Mouse (Mus musculus) hindbrain, embryonic 10.5 days (tissue): Measurements from ENCODE around the gene Wdr82. TPM values are rescaled to one million over a fixed set of nuclear protein-coding genes. Genes with fewer than 3 reads are reported as not detected.

Experiments used
- DNase-seq: peaks from one replicate; pipeline ENCODE4 v3.0.0-alpha.2; 2017; ENCODE audit warnings: low spot score
- H3K27ac ChIP-seq: fragments of 300-500 bp; sonication (generic); 2 replicates; pipeline ENCODE4 v1.5.1; 2016; ENCODE audit warnings: mild to moderate bottlenecking, moderate library complexity
- H3K27me3 ChIP-seq: fragments of 300-500 bp; sonication (generic); 2 replicates; pipeline ENCODE4 v1.6.1; 2016; ENCODE audit warnings: mild to moderate bottlenecking; ENCODE audit not compliant: poor library complexity, insufficient read depth, severe bottlenecking
- H3K36me3 ChIP-seq: fragments of 300-500 bp; sonication (generic); 2 replicates; pipeline ENCODE4 v1.6.1; 2016; ENCODE audit warnings: mild to moderate bottlenecking, moderate library complexity
- H3K4me1 ChIP-seq: fragments of 300-500 bp; sonication (generic); replicated peaks from 2 replicates; pipeline ENCODE4 v1.6.1; 2016; ENCODE audit warnings: mild to moderate bottlenecking
- H3K4me3 ChIP-seq: fragments of 300-500 bp; sonication (generic); 2 replicates; pipeline ENCODE4 v1.5.1; 2016; ENCODE audit warnings: mild to moderate bottlenecking, moderate library complexity
- H3K9me3 ChIP-seq: fragments of 300-500 bp; sonication (generic); 2 replicates; pipeline ENCODE4 v1.6.1; 2016; ENCODE audit warnings: mild to moderate bottlenecking, moderate library complexity
- WGBS: fragments of 180-500 bp; shearing (Covaris S2); methylation state at CpG from one replicate; pipeline ENCODE4 v1.1.7; 2016; 5-methylcytosine and 5-hydroxymethylcytosine counted together
- polyA plus RNA-seq: library from polyadenylated mRNA; unstranded; fragments of >200 nt; fragmentation: Nextera tagmentation; extraction: Ambion mirVana; gene quantifications from 2 replicates; pipeline ENCODE4 v1.2.1, GENCODE M21; 2016

Gene Wdr82
- polyA plus RNA-seq: 25.8 and 29.9 TPM in 2 replicates

GRCm38 (mm10) chr9:106170556-106171345 is at the start of gene Wdr82:
Wdr82 (plus strand) TSS chr9:106170928.
- WGBS: under 1% methylated on average over 81 of the region's 81 CpGs
- no peaks in the 10 kb centered on the region for H3K27me3 ChIP-seq

GRCm38 (mm10) chr9:106123599-106123998 is 47.1 kb upstream of the Wdr82 start:
- Histone ChIP-seq H3K27ac (no peak overlapping the region), H3K4me3 (no peak overlapping the region), H3K27me3 (no peaks in the 10 kb centered on the region), H3K36me3 (no peaks in the 10 kb centered on the region), H3K4me1 (peaks cover 33% of the 10 kb centered on the region), H3K9me3 (0 out of 2 replicates have a peak, but pooled peaks cover 3% of the 10 kb centered on the region)
- WGBS: 48% methylated on average over 4 of the region's 4 CpGs
- DNase-seq: peak; percentile 23

More at GRCm38 (mm10) chr9:106170556-106171345, at the start of gene Wdr82:
- Histone ChIP-seq H3K9me3 (no peaks in the 10 kb centered on the region), H3K4me3 (peak within 1 kb of the TSS; percentile 83), H3K36me3 (peaks cover 11% of the 10 kb centered on the region; the same call in 1 of the 2 replicates), H3K4me1 (peaks cover 36% of the 10 kb centered on the region), H3K27ac (peak within 1 kb of the TSS; percentile 97)
- DNase-seq: peak; percentile 94

- Histone ChIP-seq H3K9me3 (no peaks in the 10 kb centered on the region), H3K36me3 (no peaks in the 10 kb centered on the region), H3K4me3 (peak overlapping the region; percentile 20; the same call in 1 of the 2 replicates), H3K27me3 (no peaks in the 10 kb centered on the region), H3K27ac (peak overlapping the region; percentile 90), H3K4me1 (peaks cover 30% of the 10 kb centered on the region)
- 11% methylated on average over 2 of the region's 2 CpGs for WGBS
- DNase-seq: peak; percentile 86
Measured at GRCm38 (mm10) chr9:106126786-106127251, 43.9 kb upstream of the Wdr82 start.

- WGBS: 86% methylated on average over 2 of the region's 2 CpGs
- no peak for DNase-seq
- no peak overlapping the region for H3K4me3 ChIP-seq
- H3K36me3 ChIP-seq: no peaks in the 10 kb centered on the region
- H3K9me3 ChIP-seq: no peaks in the 10 kb centered on the region
- peak overlapping the region; percentile 90 for H3K27ac ChIP-seq
- H3K4me1 ChIP-seq: peaks cover 30% of the 10 kb centered on the region
- no peaks in the 10 kb centered on the region for H3K27me3 ChIP-seq
Measured at GRCm38 (mm10) chr9:106129072-106129471, 41.7 kb upstream of the Wdr82 start.

- Histone ChIP-seq H3K4me3 (no peak overlapping the region), H3K4me1 (peaks cover 30% of the 10 kb centered on the region), H3K27me3 (no peaks in the 10 kb centered on the region), H3K27ac (no peak overlapping the region), H3K36me3 (no peaks in the 10 kb centered on the region), H3K9me3 (no peaks in the 10 kb centered on the region)
- no peak for DNase-seq
- 83% methylated on average over 7 of the region's 7 CpGs for WGBS
Measured at GRCm38 (mm10) chr9:106130250-106130649, 40.5 kb upstream of the Wdr82 start.

- peak overlapping the region; percentile 14; the same call in 1 of the 2 replicates for H3K27ac ChIP-seq
- H3K27me3 ChIP-seq: no peaks in the 10 kb centered on the region
- H3K4me1 ChIP-seq: peaks cover 27% of the 10 kb centered on the region
- no peak overlapping the region for H3K4me3 ChIP-seq
- H3K36me3 ChIP-seq: no peaks in the 10 kb centered on the region
- H3K9me3 ChIP-seq: no peaks in the 10 kb centered on the region
- DNase-seq: no peak
- 40% methylated on average over 10 of the region's 10 CpGs for WGBS
Measured at GRCm38 (mm10) chr9:106137671-106138216, 33.0 kb upstream of the Wdr82 start.

- no peaks in the 10 kb centered on the region for H3K9me3 ChIP-seq
- DNase-seq: no peak
- no peaks in the 10 kb centered on the region for H3K27me3 ChIP-seq
- 75% methylated on average over 10 of the region's 10 CpGs for WGBS
- no peaks in the 10 kb centered on the region for H3K36me3 ChIP-seq
- peaks cover 27% of the 10 kb centered on the region for H3K4me1 ChIP-seq
- no peak overlapping the region for H3K4me3 ChIP-seq
- H3K27ac ChIP-seq: peak overlapping the region; percentile 62; the same call in 1 of the 2 replicates
Measured at GRCm38 (mm10) chr9:106139763-106140162, 31.0 kb upstream of the Wdr82 start.

GRCm38 (mm10) chr9:106141955-106142354 is 28.8 kb upstream of the Wdr82 start:
- Histone ChIP-seq H3K36me3 (no peaks in the 10 kb centered on the region), H3K27me3 (peaks cover 5% of the 10 kb centered on the region; the same call in 1 of the 2 replicates), H3K4me3 (no peak overlapping the region), H3K27ac (peak overlapping the region; percentile 54), H3K4me1 (peaks cover 29% of the 10 kb centered on the region), H3K9me3 (no peaks in the 10 kb centered on the region)
- no peak for DNase-seq
- 81% methylated on average over 12 of the region's 12 CpGs for WGBS

GRCm38 (mm10) chr9:106144176-106144575 is 26.6 kb upstream of the Wdr82 start:
- no peak for DNase-seq
- H3K9me3 ChIP-seq: no peaks in the 10 kb centered on the region
- H3K36me3 ChIP-seq: no peaks in the 10 kb centered on the region
- H3K27ac ChIP-seq: no peak overlapping the region
- WGBS: 92% methylated on average over 7 of the region's 7 CpGs
- peaks cover 40% of the 10 kb centered on the region for H3K4me1 ChIP-seq
- no peak overlapping the region for H3K4me3 ChIP-seq
- peaks cover 26% of the 10 kb centered on the region for H3K27me3 ChIP-seq

- 85% methylated on average over 2 of the region's 2 CpGs for WGBS
Measured at GRCm38 (mm10) chr9:106145582-106145981, 25.1 kb upstream of the Wdr82 start.

GRCm38 (mm10) chr9:106147281-106147680 is 23.4 kb upstream of the Wdr82 start:
- Histone ChIP-seq H3K36me3 (peaks cover 13% of the 10 kb centered on the region), H3K9me3 (no peaks in the 10 kb centered on the region), H3K27ac (peak overlapping the region; percentile 97), H3K4me1 (peaks cover 38% of the 10 kb centered on the region), H3K4me3 (peak overlapping the region; percentile 68), H3K27me3 (peaks cover 40% of the 10 kb centered on the region)
- no peak for DNase-seq
- 34% methylated on average over 5 of the region's 5 CpGs for WGBS

More at GRCm38 (mm10) chr9:106145582-106145981, 25.1 kb upstream of the Wdr82 start:
- no peaks in the 10 kb centered on the region for H3K36me3 ChIP-seq
- H3K4me1 ChIP-seq: peaks cover 48% of the 10 kb centered on the region
- peaks cover 40% of the 10 kb centered on the region for H3K27me3 ChIP-seq
- no peak for DNase-seq
- no peaks in the 10 kb centered on the region for H3K9me3 ChIP-seq
- no peak overlapping the region for H3K4me3 ChIP-seq
- H3K27ac ChIP-seq: no peak overlapping the region

- Histone ChIP-seq H3K9me3 (no peaks in the 10 kb centered on the region), H3K27ac (peak overlapping the region; percentile 97), H3K4me3 (peak overlapping the region; percentile 68), H3K36me3 (peaks cover 20% of the 10 kb centered on the region), H3K27me3 (peaks cover 40% of the 10 kb centered on the region), H3K4me1 (peaks cover 38% of the 10 kb centered on the region)
- 4% methylated on average over 10 of the region's 10 CpGs for WGBS
- peak; percentile 50 for DNase-seq
Measured at GRCm38 (mm10) chr9:106147851-106148431, 22.8 kb upstream of the Wdr82 start.
